ENCODE assay signal across 9 mouse cellular contexts in the genomic region with DNA sequence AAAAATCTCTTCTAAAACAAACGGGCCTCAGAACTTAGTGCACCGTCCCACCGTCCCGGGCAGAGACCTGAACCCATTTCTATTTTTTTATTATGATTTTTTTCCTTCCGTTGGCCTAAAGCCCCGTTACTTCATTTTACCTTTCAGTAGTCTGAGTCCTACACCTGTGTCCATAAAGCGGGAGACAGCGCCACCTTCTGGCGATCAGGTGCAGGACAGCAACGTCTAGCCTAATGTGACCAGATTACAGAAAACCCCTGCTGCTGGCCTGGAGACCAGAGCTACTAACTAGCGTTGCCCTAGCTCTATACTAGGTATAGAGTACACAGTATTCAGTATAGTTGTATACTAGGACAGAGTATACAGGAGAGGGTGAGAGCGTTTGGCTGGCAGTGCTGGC. TPM values are rescaled to one million over a fixed set of nuclear protein-coding genes. Genes with fewer than 3 reads are reported as not detected.
DNase-seq lines count a peak whose midpoint lies in the region; ATAC-seq and TF ChIP-seq lines count a peak whose summit lies in the region.
"Had no signal": no experiment of that assay in that cellular context is flagged by ENCODE, and none has a peak within 500 bp of the region (broad histone marks: within the 10 kb centered on the region; RNA-seq: fewer than 3 reads in every experiment).

No protein-coding gene starts in this region.

- no peak overlapping the region for H3K4me2 ChIP-seq in forebrain, embryonic 16.5 days (ENCODE audit: low read length)
- no peak overlapping the region for H3K4me2 ChIP-seq in lung, embryonic 15.5 days
- H3K4me2 ChIP-seq: liver, embryonic 15.5 days had no signal

- no peak overlapping the region for H3K27ac ChIP-seq in MEL (ENCODE audit: control insufficient read depth, low read depth, low read length)
- H3K27ac ChIP-seq in forebrain, embryonic 16.5 days (ENCODE audit: low read length), result no peak overlapping the region
- H3K27ac ChIP-seq in lung, embryonic 15.5 days, result no peak overlapping the region
- H3K27ac ChIP-seq: liver, embryonic 15.5 days had no signal

- no peak for TF ChIP-seq POLR2A in MEL (IDR thresholded peaks at IDR 0.05; ENCODE audit: control insufficient read depth in 1 of 2, insufficient read depth in 1 of 2, low read depth in 1 of 2, low read length in 2 of 2, poor library complexity in 1 of 2)

- H3K36me3 ChIP-seq in MEL (ENCODE audit: control insufficient read depth in 1 of 2, insufficient read depth in 2 of 2, low read length in 2 of 2), result no peaks in the 10 kb centered on the region
- H3K36me3 ChIP-seq in forebrain, embryonic 16.5 days (ENCODE audit: control insufficient read depth, insufficient read depth), result no peaks in the 10 kb centered on the region
- no peaks in the 10 kb centered on the region for H3K36me3 ChIP-seq in lung, embryonic 15.5 days
- H3K36me3 ChIP-seq: liver, embryonic 15.5 days had no signal

- H3K9me3 ChIP-seq in MEL (replicated peaks; ENCODE audit: insufficient read depth, low read length), result no peaks in the 10 kb centered on the region
- H3K9me3 ChIP-seq in forebrain, embryonic 16.5 days (ENCODE audit: control insufficient read depth, low read length), result no peaks in the 10 kb centered on the region
- H3K9me3 ChIP-seq in lung, embryonic 15.5 days, result no peaks in the 10 kb centered on the region
- H3K9me3 ChIP-seq: liver, embryonic 15.5 days had no signal

- H3K27me3 ChIP-seq in MEL (ENCODE audit: control insufficient read depth in 1 of 2, insufficient read depth in 2 of 2, low read length in 2 of 2), result no peaks in the 10 kb centered on the region
- peaks cover 10% of the 10 kb centered on the region for H3K27me3 ChIP-seq in forebrain, embryonic 16.5 days (replicated peaks; ENCODE audit: control insufficient read depth, insufficient read depth, low read length)
- H3K27me3 ChIP-seq in lung, embryonic 15.5 days, result peaks cover 21% of the 10 kb centered on the region; the same call in 1 of the 2 replicates

- WGBS in forebrain, embryonic 16.5 days, result 7% methylated on average over 12 of the region's 12 CpGs
- WGBS in large intestine, adult 2 months, result 8% methylated on average over 12 of the region's 12 CpGs
- WGBS in lung, embryonic 15.5 days, result 7% methylated on average over 12 of the region's 12 CpGs

- H3K4me3 ChIP-seq in MEL (ENCODE audit: control insufficient read depth in 1 of 2, insufficient read depth in 1 of 2, low read depth in 2 of 2, low read length in 2 of 2), result no peak overlapping the region
- H3K4me3 ChIP-seq in forebrain, embryonic 16.5 days (replicated peaks; ENCODE audit: low read length), result no peak overlapping the region
- H3K4me3 ChIP-seq in lung, embryonic 15.5 days, result no peak overlapping the region
- H3K4me3 ChIP-seq: liver, embryonic 15.5 days had no signal

- no peaks in the 10 kb centered on the region for H3K4me1 ChIP-seq in MEL (ENCODE audit: control insufficient read depth in 1 of 2, insufficient read depth in 2 of 2, low read length in 2 of 2)
- H3K4me1 ChIP-seq in forebrain, embryonic 16.5 days (replicated peaks; ENCODE audit: control insufficient read depth, insufficient read depth, low read length), result no peaks in the 10 kb centered on the region
- H3K4me1 ChIP-seq in lung, embryonic 15.5 days, result no peaks in the 10 kb centered on the region
- H3K4me1 ChIP-seq: liver, embryonic 15.5 days had no signal

- peak; percentile 72 for DNase-seq in MEL (ENCODE audit: low read depth, low spot score)
- peak; percentile 56 for DNase-seq in cerebellum, adult 11-12 months
- peak; percentile 81 to 89 for DNase-seq in heart, postnatal 36 days
- DNase-seq in large intestine, adult 2 months (ENCODE audit: low read depth, low spot score), result peak; percentile 50
- peak; percentile 68 for DNase-seq in ovary, postnatal 10 days (ENCODE audit: low spot score)
- peak; percentile 66 for DNase-seq in thymus, postnatal 0 days (ENCODE audit: low spot score)

- TF ChIP-seq RAD21 in MEL (IDR thresholded peaks at IDR 0.05; ENCODE audit: low read depth, low read length), result peak; percentile 95

- no peak for TF ChIP-seq EP300 in MEL (IDR thresholded peaks at IDR 0.05; ENCODE audit: low read depth in 1 of 2, low read length in 2 of 2)

- H3K9ac ChIP-seq in MEL (ENCODE audit: control insufficient read depth, low read depth, low read length, poor library complexity, severe bottlenecking), result no peak overlapping the region
- H3K9ac ChIP-seq in forebrain, embryonic 16.5 days (replicated peaks; ENCODE audit: low read depth, low read length), result no peak overlapping the region
- no peak overlapping the region for H3K9ac ChIP-seq in lung, embryonic 15.5 days
- H3K9ac ChIP-seq: liver, embryonic 15.5 days had no signal

- peak; percentile 88 to 96 (median 94) for TF ChIP-seq CTCF in MEL (IDR thresholded peaks at IDR 0.05 in 2 of 3, conservative IDR thresholded peaks at IDR 0.05 in 1 of 3; ENCODE audit: control insufficient read depth in 1 of 3, insufficient read depth in 1 of 3, low read depth in 2 of 3, low read length in 3 of 3, poor library complexity in 1 of 3, severe bottlenecking in 1 of 3)

- peak; percentile 65; the same call in 1 of the 2 replicates for ATAC-seq in forebrain, embryonic 16.5 days
- peak; percentile 74 for ATAC-seq in lung, embryonic 15.5 days (ENCODE audit: borderline replicate concordance, extremely low read depth, low FRiP score, low TSS enrichment)

- intact Hi-C loops in heart, postnatal 36 days (cut with DNase I), result loop anchor here (1.0 to 10.0 kb wide), 5 partner anchors 91 to 689 kb away; no protein-coding TSS in a partner anchor

- no peaks in the 10 kb centered on the region for H3K79me2 ChIP-seq in MEL (ENCODE audit: control insufficient read depth, insufficient read depth, low read length, poor library complexity)

TF ChIP-seq in MEL, 35 proteins besides CTCF, POLR2A, EP300 and RAD21:
- TF ChIP-seq SIN3A (IDR thresholded peaks at IDR 0.05; ENCODE audit: low read length), result no peak
- TF ChIP-seq TBP (IDR thresholded peaks at IDR 0.05; ENCODE audit: low read depth, low read length), result no peak
- no peak for TF ChIP-seq MEF2A (IDR thresholded peaks at IDR 0.05; ENCODE audit: extremely low read depth, insufficient replicate concordance, low read depth, low read length, poor library complexity, severe bottlenecking)
- TF ChIP-seq UBTF (IDR thresholded peaks at IDR 0.05; ENCODE audit: borderline replicate concordance, insufficient read depth, low read depth, low read length), result no peak
- no peak for TF ChIP-seq ELF1 (IDR thresholded peaks at IDR 0.05; ENCODE audit: low read depth, low read length)
- no peak for TF ChIP-seq ZNF384 (IDR thresholded peaks at IDR 0.05; ENCODE audit: low read depth, low read length)
- TF ChIP-seq GABPA (IDR thresholded peaks at IDR 0.05; ENCODE audit: low read depth, low read length), result no peak
- TF ChIP-seq ZC3H11A (IDR thresholded peaks at IDR 0.05; ENCODE audit: low read depth, low read length), result peak; percentile 88
- no peak for TF ChIP-seq CHD1 (IDR thresholded peaks at IDR 0.05; ENCODE audit: low read depth, low read length)
- TF ChIP-seq SMC3 (IDR thresholded peaks at IDR 0.05; ENCODE audit: low read depth, low read length), result peak; percentile 97
- TF ChIP-seq NELFE (IDR thresholded peaks at IDR 0.05; ENCODE audit: low read depth, low read length), result no peak
- no peak for TF ChIP-seq POLR2AphosphoS5 (IDR thresholded peaks at IDR 0.05; ENCODE audit: borderline replicate concordance, low read depth, low read length)
- TF ChIP-seq RCOR1 (IDR thresholded peaks at IDR 0.05; ENCODE audit: low read depth, low read length), result no peak
- TF ChIP-seq NRF1 (IDR thresholded peaks at IDR 0.05; ENCODE audit: insufficient read depth, low read depth, low read length, poor library complexity, severe bottlenecking), result no peak
- no peak for TF ChIP-seq USF2 (IDR thresholded peaks at IDR 0.05; ENCODE audit: borderline replicate concordance in 1 of 2, insufficient read depth in 1 of 2, low read depth in 1 of 2, low read length in 2 of 2)
- no peak for TF ChIP-seq E2F4 (IDR thresholded peaks at IDR 0.05; ENCODE audit: borderline replicate concordance, low read depth, low read length)
- TF ChIP-seq BHLHE40 (IDR thresholded peaks at IDR 0.05; ENCODE audit: borderline replicate concordance, low read depth, low read length), result 0 out of 2 replicates have a peak, but pooled peaks have one; percentile 9

RNA-seq across cellular contexts. Expression of a gene that starts 30.7 kb away (rescaled TPM):
- not detected in 2 replicates for total RNA-seq in MEL (2012; rRNA removed)
- not detected for polyA plus RNA-seq in MEL (2012; ENCODE audit: insufficient read depth in 1 of 2, insufficient read length in 2 of 2, low read depth in 1 of 2, low replicate concordance in 2 of 2, missing spikeins in 1 of 2)
- polyA plus RNA-seq in forebrain, embryonic 16.5 days (2015; fragmentation: Nextera tagmentation; extraction: Ambion mirVana), result not detected in 2 replicates
- not detected for total RNA-seq in heart, postnatal 36 days (2021)
- polyA plus RNA-seq in large intestine, adult 2 months (2012; rRNA removed), result not detected in 2 replicates
- polyA plus RNA-seq in lung, embryonic 15.5 days (2015; fragmentation: Nextera tagmentation; extraction: Ambion mirVana), result not detected in 2 replicates
- polyA plus RNA-seq in thymus, postnatal 0 days (2015; fragmentation: Nextera tagmentation; extraction: Ambion mirVana), result not detected in 2 replicates
- polyA plus RNA-seq: liver, embryonic 15.5 days had no signal
